ENCODE assay signal across 8 mouse cellular contexts in genomic region chr2:57699226-57699625, GRCm38 (mm10).
DNase-seq lines count a peak whose midpoint lies in the region; ATAC-seq and TF ChIP-seq lines count a peak whose summit lies in the region.

No protein-coding gene starts in this region.

- DNase-seq in lung, embryonic 14.5 days, result peak; percentile 1
- no peak for DNase-seq in lung, postnatal 4 days
- DNase-seq in forebrain, embryonic 14.5 days (ENCODE audit: low spot score), result peak; percentile 61
- DNase-seq in liver, postnatal 0 days, result no peak

- no peaks in the 10 kb centered on the region for H3K36me3 ChIP-seq in lung, embryonic 14.5 days (ENCODE audit: insufficient read depth)
- H3K36me3 ChIP-seq in forebrain, embryonic 14.5 days (ENCODE audit: control insufficient read depth, insufficient read depth, low read length), result no peaks in the 10 kb centered on the region
- no peaks in the 10 kb centered on the region for H3K36me3 ChIP-seq in limb, embryonic 13.5 days
- H3K36me3 ChIP-seq in stomach, embryonic 14.5 days (ENCODE audit: control insufficient read depth, insufficient read depth, low read length), result no peaks in the 10 kb centered on the region
- H3K36me3 ChIP-seq in liver, embryonic 12.5 days, result no peaks in the 10 kb centered on the region
- no peaks in the 10 kb centered on the region for H3K36me3 ChIP-seq in liver, postnatal 0 days (replicated peaks; ENCODE audit: insufficient read depth, low read length)

- H3K9ac ChIP-seq in lung, embryonic 14.5 days, result no peak overlapping the region
- H3K9ac ChIP-seq in forebrain, embryonic 14.5 days (ENCODE audit: low read length), result peak overlapping the region; percentile 52; the same call in 1 of the 2 replicates
- no peak overlapping the region for H3K9ac ChIP-seq in limb, embryonic 13.5 days
- no peak overlapping the region for H3K9ac ChIP-seq in stomach, embryonic 14.5 days (replicated peaks; ENCODE audit: low read depth, low read length)
- H3K9ac ChIP-seq in liver, embryonic 12.5 days, result no peak overlapping the region
- no peak overlapping the region for H3K9ac ChIP-seq in liver, postnatal 0 days (replicated peaks)

- peaks cover 5% of the 10 kb centered on the region for H3K27me3 ChIP-seq in lung, embryonic 14.5 days (ENCODE audit: insufficient read depth, low read length)
- H3K27me3 ChIP-seq in forebrain, embryonic 14.5 days (replicated peaks; ENCODE audit: control insufficient read depth, insufficient read depth, low read length), result no peaks in the 10 kb centered on the region
- no peaks in the 10 kb centered on the region for H3K27me3 ChIP-seq in limb, embryonic 13.5 days
- H3K27me3 ChIP-seq in stomach, embryonic 14.5 days (ENCODE audit: control insufficient read depth, insufficient read depth, low read length), result no peaks in the 10 kb centered on the region
- H3K27me3 ChIP-seq in liver, embryonic 12.5 days (replicated peaks), result no peaks in the 10 kb centered on the region
- no peaks in the 10 kb centered on the region for H3K27me3 ChIP-seq in liver, postnatal 0 days (ENCODE audit: insufficient read depth, low read length)

- no peak for TF ChIP-seq EP300 in liver, postnatal 0 days (IDR thresholded peaks at IDR 0.05; ENCODE audit: low read depth)

- H3K27ac ChIP-seq in lung, embryonic 14.5 days (ENCODE audit: low read depth), result no peak overlapping the region
- no peak overlapping the region; the same call in 1 of the 2 replicates for H3K27ac ChIP-seq in forebrain, embryonic 14.5 days (ENCODE audit: low read depth, low read length)
- no peak overlapping the region for H3K27ac ChIP-seq in limb, embryonic 13.5 days
- no peak overlapping the region for H3K27ac ChIP-seq in stomach, embryonic 14.5 days (ENCODE audit: low read length)
- no peak overlapping the region for H3K27ac ChIP-seq in liver, embryonic 12.5 days
- H3K27ac ChIP-seq in liver, postnatal 0 days (ENCODE audit: low read depth), result no peak overlapping the region

- no peak for ATAC-seq in lung, embryonic 14.5 days (ENCODE audit: insufficient read depth)
- peak; percentile 62 for ATAC-seq in forebrain, embryonic 14.5 days
- no peak for ATAC-seq in limb, embryonic 13.5 days (ENCODE audit: low FRiP score, low read depth)
- no peak for ATAC-seq in stomach, embryonic 14.5 days (ENCODE audit: insufficient number of reproducible peaks, insufficient read depth, low FRiP score, low read depth)
- no peak for ATAC-seq in monocyte, adult 5-6 weeks (replicated peaks; ENCODE audit: insufficient number of reproducible peaks, low FRiP score, low TSS enrichment, poor library complexity, severe bottlenecking)
- no peak for ATAC-seq in liver, embryonic 12.5 days
- ATAC-seq in liver, postnatal 0 days, result no peak

- H3K9me3 ChIP-seq in lung, embryonic 14.5 days (ENCODE audit: low read depth, low read length), result no peaks in the 10 kb centered on the region
- H3K9me3 ChIP-seq in forebrain, embryonic 14.5 days (replicated peaks; ENCODE audit: control insufficient read depth, low read length), result no peaks in the 10 kb centered on the region
- H3K9me3 ChIP-seq in limb, embryonic 13.5 days, result no peaks in the 10 kb centered on the region
- H3K9me3 ChIP-seq in stomach, embryonic 14.5 days (ENCODE audit: control insufficient read depth, low read depth, low read length), result no peaks in the 10 kb centered on the region
- no peaks in the 10 kb centered on the region for H3K9me3 ChIP-seq in liver, embryonic 12.5 days (replicated peaks)
- no peaks in the 10 kb centered on the region for H3K9me3 ChIP-seq in liver, postnatal 0 days (ENCODE audit: low read length)

- no peak for TF ChIP-seq CTCF in lung, embryonic 14.5 days (IDR thresholded peaks at IDR 0.05; ENCODE audit: low read depth)
- TF ChIP-seq CTCF in liver, postnatal 0 days (IDR thresholded peaks at IDR 0.05; ENCODE audit: low read depth), result no peak

- 50% methylated on average over 4 of the region's 4 CpGs for WGBS in lung, embryonic 14.5 days
- 3% methylated on average over 4 of the region's 4 CpGs for WGBS in forebrain, embryonic 14.5 days
- WGBS in limb, embryonic 13.5 days, result 41% methylated on average over 4 of the region's 4 CpGs
- WGBS in stomach, embryonic 14.5 days, result 52% methylated on average over 4 of the region's 4 CpGs
- 51% methylated on average over 4 of the region's 4 CpGs for WGBS in liver, embryonic 12.5 days (ENCODE audit: insufficient replicate concordance)
- 54% methylated on average over 4 of the region's 4 CpGs for WGBS in liver, postnatal 0 days (ENCODE audit: insufficient replicate concordance)

- no peaks in the 10 kb centered on the region for H3K4me1 ChIP-seq in lung, embryonic 14.5 days (ENCODE audit: insufficient read depth)
- peaks cover 18% of the 10 kb centered on the region for H3K4me1 ChIP-seq in forebrain, embryonic 14.5 days (ENCODE audit: control insufficient read depth, insufficient read depth, low read length)
- 0 out of 2 replicates have a peak, but pooled peaks cover 3% of the 10 kb centered on the region for H3K4me1 ChIP-seq in limb, embryonic 13.5 days
- H3K4me1 ChIP-seq in stomach, embryonic 14.5 days (ENCODE audit: control insufficient read depth, insufficient read depth, low read length), result no peaks in the 10 kb centered on the region
- H3K4me1 ChIP-seq in liver, embryonic 12.5 days, result no peaks in the 10 kb centered on the region
- no peaks in the 10 kb centered on the region for H3K4me1 ChIP-seq in liver, postnatal 0 days (ENCODE audit: insufficient read depth)

- H3K4me2 ChIP-seq in lung, embryonic 14.5 days, result peak overlapping the region; percentile 60
- peak overlapping the region; percentile 61 for H3K4me2 ChIP-seq in forebrain, embryonic 14.5 days (ENCODE audit: low read length)
- H3K4me2 ChIP-seq in limb, embryonic 13.5 days (replicated peaks), result peak overlapping the region; percentile 66
- H3K4me2 ChIP-seq in stomach, embryonic 14.5 days (replicated peaks; ENCODE audit: low read depth, low read length), result peak overlapping the region; percentile 49
- H3K4me2 ChIP-seq in liver, embryonic 12.5 days, result no peak overlapping the region
- no peak overlapping the region for H3K4me2 ChIP-seq in liver, postnatal 0 days (ENCODE audit: low read depth, low read length)

- H3K4me3 ChIP-seq in lung, embryonic 14.5 days (ENCODE audit: low read depth, low read length), result no peak overlapping the region; the same call in 1 of the 2 replicates
- peak overlapping the region; percentile 32 for H3K4me3 ChIP-seq in forebrain, embryonic 14.5 days (ENCODE audit: low read depth, low read length)
- H3K4me3 ChIP-seq in limb, embryonic 13.5 days, result peak overlapping the region; percentile 41; the same call in 1 of the 2 replicates
- H3K4me3 ChIP-seq in stomach, embryonic 14.5 days (ENCODE audit: low read depth, low read length), result peak overlapping the region; percentile 28
- no peak overlapping the region for H3K4me3 ChIP-seq in liver, embryonic 12.5 days
- H3K4me3 ChIP-seq in liver, postnatal 0 days (ENCODE audit: low read depth, low read length), result no peak overlapping the region

Comparison
In these comparisons a context has a peak if more than half of its experiments do, and no peak if none do; other contexts are left out.
1. DNase-seq: peak in lung, embryonic 14.5 days (single experiment) and forebrain, embryonic 14.5 days (single experiment); none in lung, postnatal 4 days (0 of 2) and liver, postnatal 0 days (single experiment).
2. H3K4me2 ChIP-seq: peak in lung, embryonic 14.5 days (single experiment), forebrain, embryonic 14.5 days (single experiment), limb, embryonic 13.5 days (single experiment) and stomach, embryonic 14.5 days (single experiment); none in liver, embryonic 12.5 days (single experiment) and liver, postnatal 0 days (single experiment).
3. H3K4me3 ChIP-seq: peak in forebrain, embryonic 14.5 days (single experiment), limb, embryonic 13.5 days (single experiment) and stomach, embryonic 14.5 days (single experiment); none in lung, embryonic 14.5 days (single experiment), liver, embryonic 12.5 days (single experiment) and liver, postnatal 0 days (single experiment).